Mouse (Mus musculus) urinary bladder, postnatal 4 days (tissue): ENCODE data around the gene Tmco2.
"Not testable (repeated sequence)": the region's sequence is repeated elsewhere in the genome, so short reads cannot be mapped to it uniquely, and the experiment has no call there.

ENCODE experiments used
- DNase-seq, 2 experiments: peaks; one replicate each; pipeline ENCODE4 v3.0.0; 2021 to 2022; ENCODE audit warnings: low spot score in 2 of 2

The Tmco2 gene

GRCm38 (mm10) chr4:121109126-121109525 lies at the start of gene Tmco2:
Gene Tmco2, minus strand, starts transcription at chr4:121109226.
- no peak for DNase-seq

- DNase-seq = no peak
Measured at GRCm38 (mm10) chr4:121103304-121103703, 5.7 kb downstream of the Tmco2 start.

GRCm38 (mm10) chr4:121097650-121098378 lies 11.2 kb downstream of the Tmco2 start, which contains the start of gene Zmpste24:
Gene Zmpste24, minus strand, starts transcription at chr4:121098241.
- DNase-seq = peak; percentile 75 to 78

GRCm38 (mm10) chr4:121090211-121090610 lies 18.8 kb downstream of the Tmco2 start:
- DNase-seq = no peak

- no peak for DNase-seq
Measured at GRCm38 (mm10) chr4:121088696-121089095, 20.3 kb downstream of the Tmco2 start.

GRCm38 (mm10) chr4:121084506-121084905 lies 24.5 kb downstream of the Tmco2 start:
- no peak for DNase-seq

- DNase-seq = no peak
Measured at GRCm38 (mm10) chr4:121080395-121080794, 28.6 kb downstream of the Tmco2 start.

- no peak for DNase-seq
Measured at GRCm38 (mm10) chr4:121077915-121078646, 30.9 kb downstream of the Tmco2 start.

- no peak for DNase-seq
Measured at GRCm38 (mm10) chr4:121074250-121074649, 34.8 kb downstream of the Tmco2 start.

- DNase-seq = no peak
Measured at GRCm38 (mm10) chr4:121065336-121065735, 43.7 kb downstream of the Tmco2 start.

GRCm38 (mm10) chr4:121059218-121059617 lies 49.8 kb downstream of the Tmco2 start:
- DNase-seq = not testable (repeated sequence)

GRCm38 (mm10) chr4:121057032-121057431 lies 52.0 kb downstream of the Tmco2 start:
- DNase-seq = no peak

GRCm38 (mm10) chr4:121056342-121056741 lies 52.7 kb downstream of the Tmco2 start:
- DNase-seq = no peak
